Mouse (Mus musculus) ovary, postnatal 36 days (tissue): ENCODE results near the gene Exosc5.
A peak's percentile ranks its signal among the peaks of the same experiment; 100 is the strongest.

Experiments used
- DNase-seq: peaks from one replicate; pipeline ENCODE4 v3.0.0; 2022; ENCODE audit warnings: low spot score, mixed read lengths

Exosc5 gene

DNA sequence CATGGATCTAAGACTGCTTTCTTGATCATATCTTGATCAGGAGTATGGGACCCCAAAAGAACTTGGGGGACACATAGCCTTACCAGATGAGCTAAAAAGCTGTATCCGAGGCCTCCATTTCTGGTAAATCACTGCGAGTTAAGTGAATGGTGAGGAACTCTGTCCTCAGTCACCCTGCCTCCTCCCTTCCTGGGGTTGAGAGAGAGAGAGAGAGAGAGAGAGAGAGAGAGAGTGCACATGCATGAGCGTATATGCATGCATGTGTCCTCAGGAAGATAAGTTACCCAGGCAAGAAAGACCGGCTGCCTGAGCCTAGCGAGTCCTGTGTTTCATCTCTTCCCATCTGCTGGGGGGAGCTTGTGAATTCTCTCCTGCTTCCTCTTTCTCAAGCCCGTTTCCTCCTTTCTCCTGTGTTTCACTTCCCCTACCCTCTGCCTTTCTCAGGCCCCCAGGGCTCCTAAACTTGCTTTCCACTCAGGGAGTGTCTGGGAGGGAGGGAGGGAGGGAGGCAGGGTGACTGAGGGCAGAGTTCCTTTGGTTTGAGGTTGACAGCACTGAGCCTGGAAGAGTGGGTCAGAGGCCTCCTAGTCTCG lies 47.7 kb downstream of the Exosc5 start:
- DNase-seq: no peak

DNA sequence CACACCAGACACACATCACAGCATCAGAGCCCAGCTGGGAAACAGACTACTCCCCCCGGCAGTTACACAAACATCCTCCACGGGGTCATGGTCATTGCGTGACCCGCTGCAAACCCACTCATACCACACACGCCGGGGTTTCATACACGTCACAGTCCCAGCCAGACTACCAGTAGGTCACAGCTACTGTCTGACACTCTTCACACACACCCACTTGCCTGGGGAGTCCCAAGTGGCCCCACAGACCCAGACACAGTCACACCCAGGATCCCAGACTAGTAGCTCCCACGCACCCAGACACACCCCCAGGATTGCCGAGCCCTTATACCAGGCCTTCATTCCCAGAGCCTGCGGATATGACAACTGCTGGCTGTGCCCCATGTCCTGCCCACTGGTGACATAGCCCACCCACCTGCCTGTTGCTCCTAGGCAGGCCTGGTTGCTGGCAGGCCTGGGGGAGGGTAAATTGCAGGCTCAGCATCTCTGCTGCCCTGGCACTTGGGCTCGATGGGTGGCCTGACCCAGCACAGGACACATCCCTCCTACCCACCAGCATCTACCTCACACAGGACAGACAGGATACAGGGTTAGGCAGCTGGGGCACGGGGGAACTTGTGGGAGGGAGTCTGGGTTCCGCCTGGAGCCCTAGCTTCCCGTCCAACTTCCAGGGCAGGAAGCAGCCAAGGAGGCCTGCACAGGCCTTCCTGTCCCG lies 48.8 kb downstream of the Exosc5 start:
- no peak for DNase-seq

DNA sequence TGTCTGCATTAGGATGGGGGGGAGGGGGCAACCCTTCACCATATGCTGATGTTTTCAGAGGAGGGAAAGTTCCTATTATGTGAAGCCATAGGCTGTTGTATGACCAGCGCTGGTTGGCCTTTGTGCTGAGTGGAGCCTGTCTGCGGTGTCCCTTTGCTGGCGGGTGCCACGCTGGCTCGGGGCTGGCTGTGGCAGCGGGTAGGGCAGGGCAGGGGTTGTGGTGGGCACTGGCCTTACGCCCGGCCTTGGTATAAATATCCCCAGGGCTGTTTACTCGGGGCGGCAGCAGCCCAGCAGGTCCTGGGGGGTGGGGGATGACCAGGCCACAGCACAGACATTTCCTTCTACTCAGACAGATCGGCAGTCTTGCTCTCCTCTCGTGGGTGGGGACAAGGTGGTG lies 51.0 kb downstream of the Exosc5 start:
- DNase-seq: peak; percentile 51

DNA sequence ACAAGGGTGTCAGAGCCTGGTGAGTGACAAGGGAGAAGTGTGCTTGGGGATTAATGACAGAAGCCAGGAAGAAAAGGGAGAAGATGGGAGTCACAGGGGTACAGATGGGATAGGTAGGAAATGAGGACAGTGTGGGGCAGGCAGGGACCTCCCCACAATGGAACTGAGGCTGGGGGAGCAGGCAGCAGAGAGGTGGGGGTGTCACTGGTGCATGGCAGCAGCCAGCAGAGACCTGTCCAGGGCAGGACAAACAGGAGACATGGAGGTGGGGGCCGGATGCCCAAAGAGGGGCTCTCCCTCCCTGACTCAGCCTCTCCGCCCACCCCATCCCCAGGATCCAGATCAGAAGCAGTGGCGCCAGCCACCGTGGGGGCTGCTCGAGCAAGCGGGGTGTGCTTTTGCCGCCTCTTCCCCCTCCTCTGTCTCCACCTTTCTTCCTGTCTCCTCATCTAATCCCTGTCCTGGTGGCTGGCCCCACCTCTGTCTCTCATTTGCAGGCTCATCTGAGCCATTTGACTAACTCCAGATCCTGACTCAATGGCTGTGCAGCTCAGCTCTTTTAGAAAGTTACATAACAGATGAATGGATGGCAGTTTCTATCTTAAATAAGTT lies 51.7 kb downstream of the Exosc5 start:
- DNase-seq: no peak

DNA sequence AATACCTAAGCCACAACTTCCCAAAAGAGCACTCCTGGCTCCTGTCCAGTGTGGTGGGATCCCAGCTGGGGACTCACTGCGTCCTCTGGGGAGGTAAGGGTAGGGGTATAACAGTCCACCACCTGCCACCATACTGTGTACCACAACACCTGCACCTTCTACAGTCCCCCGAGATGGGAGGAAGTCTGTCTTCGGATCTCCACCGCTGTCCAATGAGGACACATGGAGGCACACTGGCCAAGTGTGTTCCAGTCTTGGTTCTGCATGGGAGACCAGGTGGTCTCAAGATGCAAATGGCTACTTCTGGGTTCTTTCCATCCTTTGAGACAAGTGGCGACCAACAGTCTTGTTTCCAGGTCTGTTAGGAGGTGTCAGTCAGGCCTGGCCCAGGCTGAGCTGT lies 52.2 kb downstream of the Exosc5 start:
- DNase-seq: no peak

DNA sequence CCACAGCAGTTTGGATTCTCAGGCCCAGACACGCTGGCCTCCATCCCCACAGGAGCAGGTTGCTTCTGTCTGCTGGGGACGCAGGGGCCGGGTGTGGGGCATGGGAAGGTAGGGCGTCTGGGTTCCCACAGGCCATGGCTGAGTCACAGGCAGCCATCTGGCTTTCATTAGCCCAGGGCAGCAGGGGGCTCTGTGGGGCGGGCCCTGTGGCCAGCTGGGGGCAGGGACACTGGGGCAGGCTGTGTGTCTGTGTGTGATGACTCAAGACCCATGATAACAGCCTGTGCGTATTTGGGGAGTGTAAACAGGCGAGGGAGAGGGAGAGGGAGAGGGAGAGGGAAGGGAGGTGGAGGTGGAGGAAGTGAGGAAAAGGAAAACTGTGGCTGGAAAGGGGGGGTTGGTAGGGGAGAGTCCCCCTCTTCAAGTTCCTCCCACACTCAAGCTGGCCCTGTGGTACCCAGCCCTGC lies 52.8 kb downstream of the Exosc5 start:
- peak; percentile 50 for DNase-seq

DNA sequence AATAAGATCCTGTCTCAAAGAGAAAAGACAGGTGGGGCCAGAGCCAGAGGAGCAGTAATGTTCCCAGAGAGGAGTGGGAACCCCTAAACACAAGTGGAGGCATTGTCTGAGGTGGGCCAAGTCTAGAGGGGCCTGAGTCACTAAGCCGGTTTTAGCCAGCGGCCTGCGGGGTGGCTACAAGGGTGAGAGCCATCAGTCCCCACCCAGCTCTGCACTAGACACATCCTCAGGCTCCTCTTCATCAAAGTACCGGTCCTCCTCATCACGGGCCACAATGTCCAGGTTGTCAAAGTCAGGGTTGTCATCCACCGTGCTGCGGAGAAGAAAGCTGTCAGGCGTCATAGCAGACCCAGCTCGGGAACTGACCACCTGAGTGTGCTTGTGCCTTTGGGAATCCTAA lies 53.8 kb downstream of the Exosc5 start:
- DNase-seq: no peak

DNA sequence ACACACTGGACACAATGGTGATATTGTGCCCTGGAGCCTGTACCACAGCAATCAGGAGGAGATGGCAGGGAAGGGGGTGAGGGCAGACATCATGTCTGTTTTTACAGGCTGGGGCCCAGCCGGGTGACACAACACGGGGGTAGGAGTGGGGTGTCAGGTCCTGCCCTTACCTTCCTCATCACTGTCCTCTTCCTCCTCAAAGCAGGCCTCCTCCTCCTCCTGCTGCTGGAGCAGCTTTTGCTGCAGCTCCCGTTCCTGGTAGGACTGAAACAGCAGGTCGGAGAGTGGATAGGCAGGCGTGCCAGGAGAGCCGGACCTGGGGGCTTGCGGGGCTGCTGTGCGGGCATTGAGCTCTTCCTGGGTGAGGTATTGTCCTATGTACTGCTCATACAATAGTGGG lies 55.6 kb downstream of the Exosc5 start:
- no peak for DNase-seq

DNA sequence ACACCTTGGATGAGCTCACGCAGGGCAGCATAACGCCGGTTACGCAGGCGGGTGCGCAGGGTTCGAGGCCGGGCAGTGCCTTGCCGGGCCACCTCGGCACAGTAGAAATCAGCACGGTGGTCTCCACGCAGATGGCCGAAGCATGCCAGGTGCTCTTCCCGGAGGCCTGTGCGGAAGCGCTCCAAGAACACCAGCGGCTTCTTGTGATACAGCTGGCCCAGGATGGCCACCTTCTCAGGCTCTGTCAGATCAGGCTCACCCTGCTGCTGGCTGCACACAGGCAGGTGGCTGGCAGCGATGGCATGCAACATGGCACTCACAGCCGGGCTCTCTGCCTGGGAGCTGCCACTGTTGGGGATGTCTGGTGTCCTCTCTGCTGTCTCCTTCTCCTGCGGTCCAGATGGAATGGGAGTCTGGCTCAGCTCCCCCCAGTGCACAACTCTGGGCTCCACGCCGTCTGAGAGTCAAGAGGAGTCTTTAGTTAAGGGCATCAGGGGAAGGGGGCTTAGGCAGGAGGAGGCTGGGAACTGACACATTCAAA lies 56.8 kb downstream of the Exosc5 start:
- no peak for DNase-seq

DNA sequence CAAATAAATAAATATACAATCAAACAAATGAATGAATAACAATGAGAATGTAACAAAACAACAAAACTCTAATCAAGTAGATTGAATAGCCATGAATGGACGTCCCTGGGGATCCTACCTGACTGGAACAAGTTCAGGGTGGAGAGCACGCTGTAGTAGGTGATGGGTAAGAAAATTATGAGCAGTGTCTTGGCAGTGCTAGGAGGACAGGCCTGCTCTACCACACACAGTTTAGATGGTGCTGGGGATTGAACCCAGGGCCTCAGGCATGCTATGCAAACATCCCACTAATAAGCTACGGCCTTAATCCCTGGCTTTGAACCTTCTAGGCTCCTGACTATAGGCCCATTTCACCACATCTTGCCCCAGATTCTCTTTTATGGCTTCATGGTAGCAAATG lies 58.5 kb downstream of the Exosc5 start:
- no peak for DNase-seq

DNA sequence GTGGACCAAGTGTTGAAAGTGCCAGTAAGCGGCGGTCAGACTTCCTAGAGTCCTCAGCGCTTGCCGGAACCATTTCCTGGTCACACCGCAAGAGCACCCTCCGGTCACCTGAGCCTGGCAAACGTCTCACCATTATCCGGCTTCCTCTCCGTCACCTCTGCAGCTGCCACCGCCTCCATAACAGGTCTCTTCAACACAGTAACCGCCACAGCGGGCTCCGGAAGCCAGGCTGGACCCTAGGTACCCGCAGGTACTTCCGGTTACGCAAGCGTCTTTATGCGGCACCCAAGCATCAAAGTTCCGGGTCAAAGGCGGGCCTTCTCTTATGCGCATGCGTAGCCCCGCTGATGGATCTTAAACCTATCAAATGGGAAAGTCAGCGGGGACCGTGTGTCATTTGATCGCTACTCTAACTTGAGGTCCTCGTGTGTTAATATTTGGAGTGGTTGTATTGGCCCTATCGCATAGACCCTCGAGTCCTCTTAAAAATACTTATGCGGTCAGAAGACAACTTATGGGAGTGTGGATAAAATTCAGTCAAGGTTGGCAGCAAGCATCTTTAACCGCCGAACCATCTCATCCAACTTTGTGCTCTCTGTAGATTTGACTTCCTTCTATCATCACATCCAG lies 59.9 kb downstream of the Exosc5 start, which contains the start of gene Ccdc97:
Gene Ccdc97 (minus strand): TSS at position 301 of the 630 bp plus-strand sequence.
- peak; percentile 89 for DNase-seq

DNA sequence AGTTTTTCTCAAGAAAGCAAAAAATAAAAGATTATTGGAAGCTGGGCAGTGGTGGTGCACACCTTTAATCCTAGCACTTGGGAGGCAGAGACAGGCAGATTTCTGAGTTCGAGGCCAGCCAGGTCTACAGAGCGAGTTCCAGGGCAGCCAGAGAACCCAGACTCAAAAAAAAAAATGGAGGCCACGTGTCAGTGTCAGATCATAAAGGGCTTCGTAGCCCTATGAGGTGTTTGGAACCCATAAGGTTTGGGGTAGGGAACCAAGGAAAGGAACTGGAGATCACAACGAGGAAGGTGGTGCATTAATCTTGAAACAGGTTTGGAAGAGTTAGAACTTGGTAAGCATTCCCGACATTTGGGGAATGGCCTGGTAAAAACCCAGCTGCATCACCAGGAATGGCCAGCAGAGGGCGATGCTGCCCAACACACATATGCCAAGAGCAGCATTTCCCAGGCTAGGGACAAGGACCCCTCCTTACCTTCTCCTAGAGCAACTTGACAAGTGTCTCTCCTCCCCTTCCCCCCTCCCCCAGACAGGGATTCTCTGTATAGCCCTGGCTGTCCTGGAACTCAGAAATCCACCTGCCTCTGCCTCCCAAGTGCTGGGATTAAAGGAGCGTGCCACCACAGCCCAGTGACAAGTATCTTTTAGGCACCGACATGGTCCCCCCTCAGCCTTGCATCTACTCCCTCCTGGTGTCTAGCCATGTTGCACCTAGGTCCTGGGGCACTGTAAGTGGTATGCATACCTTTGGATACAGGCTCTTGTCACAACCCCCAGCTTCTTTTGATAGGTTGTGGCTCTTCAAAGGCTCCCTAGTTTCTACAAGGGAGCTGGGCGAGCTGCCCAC lies 61.0 kb downstream of the Exosc5 start:
- DNase-seq: peak; percentile 75

DNA sequence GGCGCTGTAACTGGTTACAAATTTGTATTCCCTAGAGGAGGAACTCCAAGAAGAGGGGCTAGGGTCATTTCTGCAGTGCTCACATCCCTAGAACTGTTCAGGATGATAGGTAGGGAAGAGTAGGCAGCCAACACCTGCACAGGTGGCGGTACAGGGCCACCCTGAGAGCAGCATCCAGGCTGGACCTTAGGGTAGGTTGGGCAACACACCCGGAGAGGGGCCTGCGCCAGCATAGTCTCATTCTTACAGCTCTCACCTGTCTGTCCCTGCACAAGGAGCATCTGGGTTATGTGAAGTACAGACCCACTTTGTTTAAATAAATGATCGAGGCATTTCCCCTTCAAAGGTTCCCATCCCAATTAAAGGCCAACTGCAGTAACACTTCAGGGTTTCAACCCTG lies 61.8 kb downstream of the Exosc5 start:
- no peak for DNase-seq
